In genomic region chr13:72043930-72044470, GRCm38 (mm10) we compare ENCODE assay signal across 27 mouse cellular contexts.
"Had no signal": no experiment of that assay in that cellular context is flagged by ENCODE, and none has a peak within 500 bp of the region (broad histone marks: within the 10 kb centered on the region; RNA-seq: fewer than 3 reads in every experiment).

No protein-coding gene starts in this region.

- ATAC-seq: inflammation-experienced regulatory T-cells, adult 6 months; intestine, embryonic 16.5 days; liver, postnatal 0 days; midbrain, embryonic 15.5 days had no signal

- H3K36me3 ChIP-seq: limb, embryonic 12.5 days; limb, embryonic 15.5 days; midbrain, embryonic 12.5 days; midbrain, embryonic 15.5 days; neural tube, embryonic 13.5 days had no signal

- H3K9ac ChIP-seq: limb, embryonic 12.5 days; limb, embryonic 15.5 days; liver, embryonic 14.5 days; liver, postnatal 0 days; midbrain, embryonic 12.5 days; midbrain, embryonic 15.5 days; neural tube, embryonic 13.5 days had no signal

- DNase-seq: kidney, adult 18-20 months; kidney, adult 9 months; kidney, postnatal 25 days; layer of hippocampus, adult 9-11 months; layer of hippocampus, postnatal 36 days; left cerebral cortex, postnatal 4 days; liver, postnatal 0 days; retina, postnatal 1 day; right cerebral cortex, postnatal 25 days; thymus, adult 2 months; thymus, postnatal 14 days; thymus, postnatal 4 days had no signal

- H3K4me1 ChIP-seq: limb, embryonic 12.5 days; limb, embryonic 15.5 days; megakaryocyte, embryonic 14.5 days; midbrain, embryonic 12.5 days; midbrain, embryonic 15.5 days; neural tube, embryonic 13.5 days had no signal

- H3K4me2 ChIP-seq: limb, embryonic 12.5 days; limb, embryonic 15.5 days; liver, embryonic 11.5 days; midbrain, embryonic 12.5 days; midbrain, embryonic 15.5 days; neural tube, embryonic 13.5 days had no signal

- H3K27ac ChIP-seq: kidney, postnatal 0 days; layer of hippocampus, adult 2 months; left cerebral cortex, adult 2 months; limb, embryonic 12.5 days; limb, embryonic 15.5 days; liver, embryonic 14.5 days; midbrain, embryonic 12.5 days; midbrain, embryonic 15.5 days; neural tube, embryonic 13.5 days; stomach, postnatal 0 days had no signal

- H3K4me3 ChIP-seq: layer of hippocampus, adult 2 months; left cerebral cortex, adult 2 months; limb, embryonic 12.5 days; limb, embryonic 15.5 days; megakaryocyte, embryonic 14.5 days; midbrain, embryonic 12.5 days; midbrain, embryonic 15.5 days; myocyte; neural tube, embryonic 13.5 days had no signal

- H3K9me3 ChIP-seq: limb, embryonic 12.5 days; limb, embryonic 15.5 days; midbrain, embryonic 12.5 days; midbrain, embryonic 15.5 days; neural tube, embryonic 13.5 days had no signal

- H3K27me3 ChIP-seq: limb, embryonic 15.5 days; megakaryocyte, embryonic 14.5 days; midbrain, embryonic 12.5 days; midbrain, embryonic 15.5 days; neural tube, embryonic 13.5 days had no signal
